Mouse (Mus musculus): Measurements from ENCODE around the gene Pla2g12a.

Pla2g12a gene

DNA sequence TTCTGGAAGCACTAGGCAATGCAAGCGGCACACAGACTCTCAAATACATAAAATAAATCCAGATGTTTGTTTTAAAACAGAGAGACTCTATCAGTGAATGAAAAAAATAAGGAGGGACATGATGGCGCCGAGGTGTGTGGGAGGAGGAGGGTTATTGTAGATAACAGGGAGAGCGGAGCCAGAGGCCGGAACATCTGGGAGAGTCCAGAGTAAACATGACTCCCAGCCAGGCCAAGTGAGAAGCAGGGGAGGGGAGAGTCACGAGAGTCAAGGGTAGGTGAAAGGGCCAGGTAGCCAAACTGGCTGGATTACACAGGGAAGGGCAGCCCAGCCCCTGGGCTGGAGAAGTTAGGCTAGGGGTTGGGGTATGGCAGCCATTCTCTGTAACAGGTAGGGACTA is 18.2 kb downstream of the Pla2g12a start:
- CTCF ChIA-PET = no interaction called here

GRCm38 (mm10) chr3:129898886-129899285 is 20.5 kb downstream of the Pla2g12a start:
- CTCF ChIA-PET = no interaction called here

DNA sequence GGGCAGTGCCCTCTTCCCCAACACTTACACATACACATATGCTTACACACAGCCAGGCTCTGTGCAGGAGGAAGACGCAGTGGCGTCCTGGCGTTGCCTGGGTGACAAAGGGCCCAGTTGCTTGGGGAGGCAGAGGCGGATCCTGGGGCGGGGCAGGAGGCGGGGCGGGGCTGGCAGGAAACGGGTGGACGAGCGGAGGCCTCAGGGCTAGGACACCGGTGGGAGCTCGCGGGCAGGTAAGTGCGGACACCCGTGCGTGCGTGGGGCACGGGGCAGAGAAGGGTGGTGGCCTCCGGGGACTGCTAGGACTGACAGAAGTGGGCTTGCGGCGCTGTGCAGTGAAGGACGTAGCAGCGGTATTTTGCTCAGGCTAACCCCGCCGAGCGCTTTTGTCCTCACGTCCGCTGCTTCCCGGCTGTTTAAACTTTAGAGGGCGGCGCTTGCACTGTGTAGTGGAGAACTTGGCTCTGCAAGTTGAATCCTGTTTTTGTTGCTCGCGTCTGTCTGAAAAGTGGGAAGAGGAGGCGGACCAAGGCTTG is 22.9 kb downstream of the Pla2g12a start, which contains the start of gene Casp6:
Gene Casp6 (plus strand): TSS at position 155 of the 539 bp plus-strand sequence.
- CTCF ChIA-PET = no interaction called here

GRCm38 (mm10) chr3:129903369-129903768 is 25.0 kb downstream of the Pla2g12a start:
- CTCF ChIA-PET = no interaction called here

DNA sequence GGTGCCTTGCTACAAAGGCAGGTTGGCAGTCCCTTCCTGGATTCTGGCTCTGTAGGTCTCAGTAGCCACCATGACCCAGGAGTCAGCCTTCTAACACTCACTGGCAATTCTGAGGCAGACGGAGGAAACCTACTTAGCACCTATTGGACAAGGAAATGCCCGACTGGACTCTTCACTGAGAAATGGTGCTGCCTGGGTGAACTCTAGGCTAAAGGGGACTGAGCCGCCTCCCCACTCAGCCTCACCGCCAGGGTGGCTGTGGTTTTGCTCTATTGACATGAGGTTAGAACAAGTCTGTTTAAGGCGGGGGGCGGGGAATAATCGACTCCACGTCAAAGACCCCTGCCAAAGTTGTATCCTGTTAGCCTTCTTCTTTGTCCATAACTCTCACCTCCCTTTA is 25.5 kb downstream of the Pla2g12a start:
- CTCF ChIA-PET = interaction anchor here (0.6 kb wide), 1 partner anchor 914 kb away, joined by 5 read pairs; no protein-coding TSS in a partner anchor

DNA sequence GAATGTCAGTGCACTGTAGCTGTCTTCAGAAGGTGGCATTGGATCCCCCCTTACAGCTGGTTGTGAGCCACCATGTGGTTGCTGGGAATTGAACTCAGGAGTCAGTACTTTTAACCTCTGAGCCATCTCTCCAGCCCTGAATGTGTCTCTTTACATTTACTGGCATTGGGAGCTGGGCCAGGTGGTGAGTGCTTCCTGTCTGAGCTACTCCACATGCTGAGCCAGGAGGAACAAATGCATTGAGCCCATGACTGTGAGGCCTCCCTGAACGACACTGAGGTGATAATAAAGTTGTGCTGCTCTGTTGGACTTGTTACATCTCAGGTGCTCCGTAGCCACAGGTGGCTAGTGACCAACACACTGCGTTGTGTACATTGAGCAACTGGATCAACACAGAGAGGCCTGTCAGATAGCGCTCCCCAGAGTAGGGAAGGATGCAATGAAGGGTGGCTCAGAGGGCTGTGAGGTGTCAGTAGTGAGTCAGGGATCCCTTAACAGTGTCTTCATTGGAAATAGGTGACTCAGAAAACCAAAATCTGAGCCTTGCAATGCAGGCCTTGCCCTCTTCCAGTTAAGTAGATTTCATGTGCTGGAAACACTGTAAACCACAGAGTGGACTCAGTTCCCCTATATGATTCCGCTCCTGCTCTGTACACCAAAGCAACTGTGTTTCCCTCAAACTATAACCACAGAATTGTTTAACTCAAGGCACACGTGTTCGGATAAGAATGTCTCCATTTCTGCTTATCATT is 26.2 kb downstream of the Pla2g12a start:
- CTCF ChIA-PET = interaction anchor here (0.6 kb wide), 1 partner anchor 913 kb away, joined by 5 read pairs; no protein-coding TSS in a partner anchor

DNA sequence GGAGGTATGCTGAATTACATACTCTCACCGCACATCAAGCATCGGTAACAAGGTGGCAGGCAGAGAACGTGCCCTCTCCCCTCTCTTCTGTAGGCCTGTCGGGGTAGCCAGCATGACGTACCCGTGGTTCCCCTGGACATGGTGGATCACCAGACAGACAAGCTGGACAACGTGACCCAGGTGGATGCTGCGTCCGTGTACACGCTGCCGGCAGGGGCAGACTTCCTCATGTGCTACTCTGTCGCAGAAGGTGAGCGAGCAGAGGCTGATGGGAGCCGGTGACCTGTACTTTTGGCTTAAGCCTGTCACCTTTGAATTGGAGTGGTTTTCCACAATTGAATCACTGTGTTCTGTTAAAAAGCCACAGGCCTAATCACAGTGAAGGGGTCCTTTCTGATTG is 33.6 kb downstream of the Pla2g12a start:
- CTCF ChIA-PET = no interaction called here

GRCm38 (mm10) chr3:129913241-129913640 is 34.8 kb downstream of the Pla2g12a start:
- CTCF ChIA-PET = no interaction called here

DNA sequence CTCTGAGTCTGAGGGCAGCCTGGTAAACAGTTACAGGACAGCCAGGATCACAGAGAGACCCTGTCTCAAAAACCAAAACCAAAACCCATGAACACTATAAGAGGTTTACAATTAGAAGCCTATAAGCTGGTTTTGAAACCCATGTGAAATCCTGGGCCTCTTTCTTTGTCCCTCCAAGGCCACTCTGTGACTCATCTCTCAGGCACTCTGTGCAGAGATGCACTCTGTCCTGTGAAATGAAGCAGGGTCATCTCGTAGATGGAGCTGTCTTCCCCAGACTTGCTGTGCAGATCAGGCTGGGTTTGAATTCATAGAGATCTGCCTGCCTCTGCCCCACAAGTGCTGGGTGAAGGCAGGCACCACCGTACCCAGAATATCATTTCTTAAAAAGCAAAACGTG is 39.0 kb downstream of the Pla2g12a start:
- CTCF ChIA-PET = no interaction called here

DNA sequence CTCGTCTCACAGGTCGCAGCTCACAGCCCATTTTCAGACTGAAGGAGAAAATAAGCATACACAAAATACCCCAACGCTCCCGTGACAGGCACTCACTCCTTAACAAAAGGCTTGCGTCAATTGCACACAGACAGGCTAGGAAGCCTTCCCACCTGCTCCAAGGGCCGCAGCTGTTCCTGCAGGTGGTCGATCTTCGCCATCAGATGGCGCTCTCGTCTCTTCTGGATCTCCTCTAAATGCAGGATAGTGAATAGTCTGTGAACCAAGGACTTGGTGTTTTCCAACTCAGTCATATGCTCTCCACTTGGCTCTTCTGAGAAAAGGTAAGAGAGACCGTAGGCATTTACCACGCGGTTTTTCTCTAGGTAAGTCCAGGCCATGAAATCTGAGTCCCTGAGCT is 40.0 kb downstream of the Pla2g12a start:
- CTCF ChIA-PET = interaction anchor here (0.6 kb wide), 1 partner anchor 36 kb away, joined by 7 read pairs; no protein-coding TSS in a partner anchor

- CTCF ChIA-PET = no interaction called here
These were observed 45.2 kb downstream of the Pla2g12a start for GRCm38 (mm10) chr3:129923581-129923980.

DNA sequence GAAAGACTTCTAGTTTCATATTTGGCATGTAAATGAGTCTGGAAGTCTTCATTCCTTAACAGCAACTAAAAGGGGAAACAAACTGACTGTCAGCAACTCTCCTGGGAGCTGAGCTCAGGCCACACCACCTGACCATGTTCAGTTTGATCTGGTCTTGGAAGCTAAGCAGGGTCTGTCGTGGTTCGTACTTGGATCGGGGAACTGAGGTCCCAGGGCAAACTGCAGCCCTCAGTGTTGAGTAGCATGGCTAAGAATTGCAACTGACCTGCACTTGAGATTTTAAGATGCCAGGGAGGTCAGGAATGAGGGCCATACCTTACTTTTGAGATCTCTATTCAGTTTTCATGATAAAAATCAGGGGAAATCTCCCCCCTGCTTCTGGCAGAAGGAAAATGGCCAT is 47.5 kb downstream of the Pla2g12a start:
- CTCF ChIA-PET = no interaction called here

- CTCF ChIA-PET = no interaction called here
These were observed 51.9 kb downstream of the Pla2g12a start for GRCm38 (mm10) chr3:129930213-129930778.

GRCm38 (mm10) chr3:129932443-129932842 is 54.0 kb downstream of the Pla2g12a start:
- CTCF ChIA-PET = no interaction called here

- CTCF ChIA-PET = no interaction called here
These were observed 58.2 kb downstream of the Pla2g12a start for GRCm38 (mm10) chr3:129936561-129936960.

- CTCF ChIA-PET = no interaction called here
These were observed 59.4 kb downstream of the Pla2g12a start for GRCm38 (mm10) chr3:129937848-129938247.

DNA sequence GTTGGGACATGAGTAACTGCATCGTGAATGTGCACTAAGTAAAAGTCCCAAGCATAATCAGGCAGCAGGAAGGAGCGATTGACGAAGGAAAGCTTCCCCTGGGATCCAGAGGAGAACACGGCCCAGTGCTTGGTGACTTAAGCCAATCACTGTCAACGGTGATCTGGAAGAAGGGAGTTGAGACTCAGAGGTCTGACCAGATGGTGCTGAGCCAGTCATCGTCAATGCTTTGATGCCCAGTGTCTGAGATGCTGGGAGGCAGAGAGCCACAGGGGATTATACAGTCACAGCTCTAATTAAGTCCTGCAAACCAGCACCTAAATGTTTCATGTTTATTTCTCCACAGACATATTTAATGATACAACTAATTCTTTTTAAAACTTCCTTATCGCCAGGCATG is 60.7 kb downstream of the Pla2g12a start:
- CTCF ChIA-PET = no interaction called here

DNA sequence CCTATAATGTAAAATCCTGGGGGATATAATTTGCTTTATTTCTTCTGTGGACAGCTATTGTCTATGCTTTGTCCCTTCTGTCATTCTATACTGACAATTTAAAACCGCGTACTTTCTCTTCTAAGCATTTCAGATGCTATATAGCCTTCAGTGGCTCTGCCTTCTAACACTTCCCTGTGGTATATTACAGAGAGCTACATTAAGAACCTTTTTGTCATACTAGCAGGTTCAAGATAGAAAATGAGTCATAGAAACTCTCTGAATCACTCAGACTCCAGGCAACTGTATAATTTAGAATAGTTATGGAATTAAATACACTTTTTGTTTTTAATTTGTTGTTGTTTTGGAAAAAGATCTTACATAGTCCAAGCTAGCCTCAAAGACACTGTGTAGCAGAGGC is 62.4 kb downstream of the Pla2g12a start:
- CTCF ChIA-PET = no interaction called here

GRCm38 (mm10) chr3:129941291-129941690 is 62.9 kb downstream of the Pla2g12a start:
- CTCF ChIA-PET = no interaction called here

DNA sequence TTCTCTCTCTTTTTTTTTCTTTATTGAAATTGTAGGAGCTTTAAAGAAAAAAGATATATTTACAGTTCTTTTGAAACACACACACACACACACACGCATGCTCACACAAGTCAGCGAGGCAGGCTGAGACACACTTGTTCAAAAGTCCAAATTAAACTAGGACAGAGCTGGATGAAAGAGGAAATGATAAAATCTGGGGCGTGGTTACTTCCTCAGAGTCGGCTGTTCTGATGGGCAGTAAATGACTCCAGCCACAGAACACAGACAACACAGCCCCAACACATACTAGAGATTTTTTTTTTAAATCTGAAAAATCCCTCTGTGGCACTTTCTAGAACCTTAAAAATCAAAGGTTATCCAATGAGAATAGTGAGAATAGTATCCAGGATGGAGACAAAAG is 65.4 kb downstream of the Pla2g12a start:
- CTCF ChIA-PET = interaction anchor here (0.6 kb wide), 1 partner anchor 216 kb away, joined by 9 read pairs; no protein-coding TSS in a partner anchor
